Mouse (Mus musculus) hindbrain, postnatal 0 days (tissue): ENCODE measurements at regions not wholly inside any gene's neighbourhood (a gene's known extent, or its start where the extent isn't known, plus 50 kb on each side); places are given as distances from the start of the nearest gene placed in this dataset.
"Not testable (repeated sequence)": the region's sequence is repeated elsewhere in the genome, so short reads cannot be mapped to it uniquely, and the experiment has no call there.

Source experiments
- ATAC-seq: fragments of 200-750 bp; cut with Nextera tagmentation; 2 replicates; pipeline ENCODE4 v1.8.0; 2017; ENCODE audit warnings: mild to moderate bottlenecking, moderate TSS enrichment, moderate library complexity
- DNase-seq: peaks from one replicate; pipeline ENCODE4 v3.0.0-alpha.2; 2015; ENCODE audit warnings: low spot score
- H3K27ac ChIP-seq: fragments of 300-500 bp; sonication (generic); 2 replicates; pipeline ENCODE4 v1.5.1; 2014; ENCODE audit warnings: mild to moderate bottlenecking
- H3K27me3 ChIP-seq: fragments of 300-500 bp; sonication (generic); 2 replicates; pipeline ENCODE4 v1.6.1; 2014; ENCODE audit warnings: low read length, mixed read lengths; ENCODE audit not compliant: insufficient read depth
- H3K36me3 ChIP-seq: fragments of 300-500 bp; sonication (generic); 2 replicates; pipeline ENCODE4 v1.6.1; 2014; ENCODE audit warnings: low read length, mixed read lengths; ENCODE audit not compliant: insufficient read depth
- H3K4me1 ChIP-seq: fragments of 300-500 bp; sonication (generic); 2 replicates; pipeline ENCODE4 v1.6.1; 2014; ENCODE audit warnings: antibody characterized with exemption, low read length, mixed read lengths; ENCODE audit not compliant: insufficient read depth
- H3K4me2 ChIP-seq: fragments of 300-500 bp; sonication (generic); 2 replicates; pipeline ENCODE4 v1.6.1; 2014; ENCODE audit warnings: low read depth, mild to moderate bottlenecking, low read length, moderate library complexity, mixed read lengths
- H3K4me3 ChIP-seq: fragments of 300-500 bp; sonication (generic); 2 replicates; pipeline ENCODE4 v1.5.1; 2014; ENCODE audit warnings: low read length
- H3K9ac ChIP-seq: fragments of 300-500 bp; sonication (generic); replicated peaks from 2 replicates; pipeline ENCODE4 v1.6.1; 2014; ENCODE audit warnings: mild to moderate bottlenecking, low read length, moderate library complexity, mixed read lengths
- H3K9me3 ChIP-seq: fragments of 300-500 bp; sonication (generic); 2 replicates; pipeline ENCODE4 v1.6.1; 2016; ENCODE audit warnings: low read length, mixed read lengths
- CTCF ChIP-seq: IDR thresholded peaks from 2 replicates; pipeline ENCODE4 v1.5.1; 2016; ENCODE audit warnings: antibody characterized with exemption, control low read depth, low read depth
- WGBS: fragments of 180-500 bp; shearing (Covaris S2); extraction: QIAGEN DNeasy Blood & Tissue Kit; methylation state at CpG from one replicate; pipeline ENCODE4 v1.1.7; 2014; 5-methylcytosine and 5-hydroxymethylcytosine counted together

DNA sequence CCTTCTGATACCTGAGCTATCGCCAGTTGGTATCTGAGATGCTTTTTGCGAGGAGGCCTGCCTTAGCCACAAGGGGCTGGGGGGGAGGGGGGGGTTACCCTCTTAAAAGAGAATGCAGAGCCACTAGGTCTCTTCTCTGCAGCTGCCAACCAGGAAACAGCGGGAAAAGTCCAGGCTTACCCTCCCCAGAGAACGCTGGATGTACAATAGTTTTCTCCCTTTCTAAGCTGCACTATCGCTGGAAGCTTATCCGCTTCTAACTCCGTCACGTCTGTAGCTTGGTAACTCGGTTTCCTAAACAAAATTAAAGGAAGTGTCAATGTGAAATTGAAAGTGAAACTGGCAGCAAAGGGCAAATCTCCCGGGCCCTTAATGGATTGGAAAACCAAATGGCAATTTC is 481.1 kb upstream of the Acvr2a start:
- DNase-seq (no peak), ATAC-seq (no peak)
- 60% methylated on average over 10 of the region's 10 CpGs for WGBS

DNA sequence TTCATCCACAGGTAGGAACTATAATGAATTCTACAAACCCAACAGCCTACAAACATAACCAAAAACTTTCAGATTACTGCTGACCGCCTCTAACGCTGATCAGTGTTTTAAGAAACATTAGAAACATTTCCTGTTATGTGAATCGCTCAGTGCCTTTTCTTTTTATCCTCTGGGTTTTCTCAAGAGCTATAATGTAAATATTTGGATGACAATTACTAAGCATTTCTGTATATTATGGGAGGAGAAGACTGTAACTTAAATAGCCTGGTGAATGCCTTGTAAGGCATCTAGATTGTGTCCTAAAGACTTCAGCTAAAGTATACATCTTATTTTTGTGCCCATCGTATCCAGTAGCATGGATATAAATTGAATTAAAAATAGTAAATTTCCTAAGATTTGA is 465.9 kb upstream of the Acvr2a start:
- H3K4me2 ChIP-seq: no peak overlapping the region
- no peak for DNase-seq
- no peak overlapping the region for H3K9ac ChIP-seq
- no peaks in the 10 kb centered on the region for H3K27me3 ChIP-seq
- H3K36me3 ChIP-seq: no peaks in the 10 kb centered on the region
- WGBS: 88% methylated on average over 4 of the region's 4 CpGs
- H3K9me3 ChIP-seq: no peaks in the 10 kb centered on the region
- ATAC-seq: no peak
- no peak overlapping the region for H3K27ac ChIP-seq
- no peak for TF ChIP-seq CTCF
- H3K4me3 ChIP-seq: no peak overlapping the region
- no peaks in the 10 kb centered on the region for H3K4me1 ChIP-seq

More for the DNA sequence above, 481.1 kb upstream of the Acvr2a start:
- TF ChIP-seq CTCF: no peak
- H3K9ac ChIP-seq: no peak overlapping the region
- H3K36me3 ChIP-seq: no peaks in the 10 kb centered on the region
- H3K27me3 ChIP-seq: no peaks in the 10 kb centered on the region
- H3K27ac ChIP-seq: no peak overlapping the region
- H3K4me2 ChIP-seq: peak overlapping the region; percentile 19; the same call in 1 of the 2 replicates
- no peaks in the 10 kb centered on the region for H3K9me3 ChIP-seq
- H3K4me1 ChIP-seq: no peaks in the 10 kb centered on the region
- H3K4me3 ChIP-seq: peak overlapping the region; percentile 4; the same call in 1 of the 2 replicates

DNA sequence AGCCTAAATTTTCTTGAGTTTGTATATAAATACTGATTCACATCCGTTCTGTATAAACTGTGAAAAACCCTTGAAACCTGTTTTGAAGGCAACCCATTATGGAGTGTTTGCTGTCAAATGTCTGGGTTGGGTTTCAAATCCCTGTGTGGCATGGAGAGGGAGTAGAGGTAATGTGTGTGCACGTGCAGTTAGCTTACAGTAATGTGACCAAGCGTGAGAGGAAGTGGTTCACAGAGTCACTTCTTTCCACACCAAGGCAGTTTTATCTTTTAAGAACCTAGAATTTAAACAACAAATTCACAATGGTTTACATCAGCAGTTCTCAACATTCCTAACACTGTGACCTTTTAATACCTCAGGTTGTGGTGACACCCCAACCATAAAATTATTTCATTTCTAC is 464.1 kb upstream of the Acvr2a start:
- no peaks in the 10 kb centered on the region for H3K27me3 ChIP-seq
- no peak for TF ChIP-seq CTCF
- no peak overlapping the region for H3K4me2 ChIP-seq
- H3K4me3 ChIP-seq: no peak overlapping the region
- no peaks in the 10 kb centered on the region for H3K4me1 ChIP-seq
- 85% methylated on average over 3 of the region's 3 CpGs for WGBS
- ATAC-seq: no peak
- H3K9me3 ChIP-seq: no peaks in the 10 kb centered on the region
- no peak overlapping the region for H3K9ac ChIP-seq
- no peak overlapping the region for H3K27ac ChIP-seq
- DNase-seq: no peak
- no peaks in the 10 kb centered on the region for H3K36me3 ChIP-seq

DNA sequence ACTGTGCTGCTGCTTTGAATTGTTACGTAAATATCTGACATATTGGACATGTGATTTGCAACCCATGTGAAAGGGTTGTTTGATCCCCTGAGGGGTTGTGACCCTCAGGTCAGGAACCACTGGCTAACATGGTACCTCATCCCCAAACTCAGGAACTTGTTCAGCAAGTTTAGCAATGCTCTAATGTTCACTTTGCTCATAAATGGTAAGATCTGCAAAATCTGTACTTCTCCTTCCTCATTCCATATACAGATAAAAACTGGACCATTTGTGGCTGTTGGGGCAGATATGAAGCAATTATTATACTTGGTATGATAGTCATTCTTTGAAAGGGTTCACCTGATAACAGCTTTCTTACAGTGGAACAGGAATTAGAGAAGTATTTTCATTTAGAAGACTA is 463.7 kb upstream of the Acvr2a start:
- Histone ChIP-seq H3K27ac (no peak overlapping the region), H3K4me3 (no peak overlapping the region), H3K9ac (no peak overlapping the region), H3K4me1 (no peaks in the 10 kb centered on the region), H3K27me3 (no peaks in the 10 kb centered on the region), H3K9me3 (no peaks in the 10 kb centered on the region), H3K4me2 (no peak overlapping the region), H3K36me3 (no peaks in the 10 kb centered on the region)
- no peak for ATAC-seq
- DNase-seq: no peak
- WGBS: 92% methylated on average over 1 of the region's 1 CpGs
- no peak for TF ChIP-seq CTCF

DNA sequence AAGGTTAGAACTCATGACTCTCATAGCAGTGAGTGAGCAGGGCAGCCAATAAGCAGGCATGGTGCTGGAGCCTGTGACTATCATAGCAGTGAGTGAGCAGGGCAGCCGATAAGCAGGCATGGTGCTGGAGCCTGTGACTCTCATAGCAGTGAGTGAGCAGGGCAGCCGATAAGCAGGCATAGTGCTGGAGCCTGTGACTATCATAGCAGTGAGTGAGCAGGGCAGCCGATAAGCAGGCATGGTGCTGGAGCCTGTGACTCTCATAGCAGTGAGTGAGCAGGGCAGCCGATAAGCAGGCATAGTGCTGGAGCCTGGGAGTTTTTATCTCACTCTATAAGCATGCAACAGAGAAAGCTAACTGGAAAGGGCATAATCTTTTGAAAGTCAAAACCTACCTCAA is 442.3 kb upstream of the Acvr2a start:
- not testable (repeated sequence) for ATAC-seq, H3K9me3 ChIP-seq, H3K27me3 ChIP-seq, H3K4me1 ChIP-seq, DNase-seq, H3K4me3 ChIP-seq, H3K36me3 ChIP-seq, H3K9ac ChIP-seq, H3K4me2 ChIP-seq, H3K27ac ChIP-seq
- WGBS: 92% methylated on average over 4 of the region's 4 CpGs

DNA sequence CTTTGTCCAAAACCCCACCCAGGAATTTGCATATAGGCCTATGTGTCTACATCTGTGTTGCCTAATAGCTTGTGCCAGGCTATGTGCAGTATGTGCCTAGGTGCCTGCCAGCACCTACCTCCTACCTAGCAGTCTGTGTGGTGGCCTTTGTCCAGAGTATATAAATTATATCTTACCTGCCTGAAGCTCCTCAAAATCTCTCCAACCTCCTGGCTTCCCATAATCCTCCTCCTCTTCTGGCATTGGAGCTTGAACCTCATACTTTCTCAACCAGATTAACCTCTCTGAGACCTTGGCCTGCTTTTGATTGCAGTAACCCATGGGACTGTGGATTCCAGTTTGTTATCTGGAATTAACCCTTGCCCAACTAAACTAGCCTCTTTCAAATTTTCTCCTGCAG is 440.8 kb upstream of the Acvr2a start:
- no peaks in the 10 kb centered on the region for H3K4me1 ChIP-seq
- H3K27me3 ChIP-seq: no peaks in the 10 kb centered on the region
- H3K27ac ChIP-seq: no peak overlapping the region
- H3K9me3 ChIP-seq: no peaks in the 10 kb centered on the region
- no peak overlapping the region for H3K9ac ChIP-seq
- ATAC-seq (no peak), DNase-seq (no peak)
- H3K36me3 ChIP-seq: no peaks in the 10 kb centered on the region
- H3K4me2 ChIP-seq: no peak overlapping the region
- H3K4me3 ChIP-seq: no peak overlapping the region
- TF ChIP-seq CTCF: no peak

DNA sequence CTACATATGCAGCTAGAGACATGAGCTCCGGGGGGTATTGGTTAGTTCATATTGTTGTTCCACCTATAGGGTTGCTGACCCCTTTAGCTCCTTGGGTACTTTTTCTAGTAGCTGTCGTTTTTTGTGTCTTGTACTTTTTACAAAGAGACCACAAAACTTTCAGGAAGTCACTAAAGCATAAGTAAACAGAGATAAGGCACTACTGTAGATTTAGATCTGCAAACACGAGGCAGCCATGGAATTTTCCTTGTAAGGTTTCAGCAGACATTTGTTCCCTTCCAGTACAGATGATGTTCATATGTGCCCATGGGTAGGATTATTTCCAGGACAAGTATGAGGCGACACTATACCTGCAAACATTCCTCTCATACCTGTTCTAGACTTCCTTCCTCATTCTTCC is 439.6 kb upstream of the Acvr2a start:
- Histone ChIP-seq H3K27me3 (no peaks in the 10 kb centered on the region), H3K4me3 (no peak overlapping the region), H3K9ac (no peak overlapping the region), H3K9me3 (no peaks in the 10 kb centered on the region), H3K4me2 (no peak overlapping the region), H3K27ac (no peak overlapping the region), H3K4me1 (no peaks in the 10 kb centered on the region), H3K36me3 (no peaks in the 10 kb centered on the region)
- DNase-seq: no peak
- no peak for TF ChIP-seq CTCF
- no peak for ATAC-seq
- WGBS: 84% methylated on average over 4 of the region's 4 CpGs
